Mouse (Mus musculus) embryo, embryonic 9.5 days (tissue): ENCODE data around the gene Cobll1.

Experiments
- DNase-seq: peaks from one replicate; pipeline ENCODE4 v3.0.0-alpha.2; 2017; ENCODE audit errors: extremely low spot score

Cobll1 gene

GRCm38 (mm10) chr2:65237116-65237515, 2.1 kb downstream of the Cobll1 start:
- DNase-seq: no peak

- DNase-seq: no peak
These were observed 2.6 kb downstream of the Cobll1 start for GRCm38 (mm10) chr2:65236644-65237043.

GRCm38 (mm10) chr2:65232756-65233535, 6.3 kb downstream of the Cobll1 start:
- DNase-seq: no peak

- no peak for DNase-seq
These were observed 10.8 kb downstream of the Cobll1 start for GRCm38 (mm10) chr2:65228426-65228825.

- DNase-seq: no peak
These were observed 11.3 kb downstream of the Cobll1 start for GRCm38 (mm10) chr2:65227898-65228290.

- DNase-seq: no peak
These were observed 11.9 kb downstream of the Cobll1 start for GRCm38 (mm10) chr2:65227154-65227897.

GRCm38 (mm10) chr2:65226494-65226893, 12.7 kb downstream of the Cobll1 start:
- no peak for DNase-seq

- DNase-seq: no peak
These were observed 15.1 kb downstream of the Cobll1 start for GRCm38 (mm10) chr2:65223956-65224735.

GRCm38 (mm10) chr2:65223012-65223411, 16.2 kb downstream of the Cobll1 start:
- no peak for DNase-seq

GRCm38 (mm10) chr2:65221646-65222045, 17.6 kb downstream of the Cobll1 start:
- DNase-seq: no peak

- no peak for DNase-seq
These were observed 18.6 kb downstream of the Cobll1 start for GRCm38 (mm10) chr2:65220563-65220962.

GRCm38 (mm10) chr2:65219375-65220135, 19.6 kb downstream of the Cobll1 start:
- no peak for DNase-seq

- no peak for DNase-seq
These were observed 20.9 kb downstream of the Cobll1 start for GRCm38 (mm10) chr2:65218318-65218717.

- DNase-seq: no peak
These were observed 21.5 kb downstream of the Cobll1 start for GRCm38 (mm10) chr2:65217677-65218076.

- DNase-seq: no peak
These were observed 23.0 kb downstream of the Cobll1 start for GRCm38 (mm10) chr2:65216163-65216562.

- DNase-seq: no peak
These were observed 24.6 kb downstream of the Cobll1 start for GRCm38 (mm10) chr2:65214556-65214955.

- no peak for DNase-seq
These were observed 25.5 kb downstream of the Cobll1 start for GRCm38 (mm10) chr2:65213675-65214074.

GRCm38 (mm10) chr2:65211620-65212019, 27.6 kb downstream of the Cobll1 start:
- no peak for DNase-seq

- no peak for DNase-seq
These were observed 31.5 kb downstream of the Cobll1 start for GRCm38 (mm10) chr2:65207750-65208149.

GRCm38 (mm10) chr2:65203699-65204098, 35.5 kb downstream of the Cobll1 start:
- DNase-seq: no peak

GRCm38 (mm10) chr2:65199706-65200105, 39.5 kb downstream of the Cobll1 start:
- no peak for DNase-seq

GRCm38 (mm10) chr2:65198605-65199004, 40.6 kb downstream of the Cobll1 start:
- no peak for DNase-seq
